Comparison of ENCODE assay signal across 27 mouse cellular contexts in the genomic region with DNA sequence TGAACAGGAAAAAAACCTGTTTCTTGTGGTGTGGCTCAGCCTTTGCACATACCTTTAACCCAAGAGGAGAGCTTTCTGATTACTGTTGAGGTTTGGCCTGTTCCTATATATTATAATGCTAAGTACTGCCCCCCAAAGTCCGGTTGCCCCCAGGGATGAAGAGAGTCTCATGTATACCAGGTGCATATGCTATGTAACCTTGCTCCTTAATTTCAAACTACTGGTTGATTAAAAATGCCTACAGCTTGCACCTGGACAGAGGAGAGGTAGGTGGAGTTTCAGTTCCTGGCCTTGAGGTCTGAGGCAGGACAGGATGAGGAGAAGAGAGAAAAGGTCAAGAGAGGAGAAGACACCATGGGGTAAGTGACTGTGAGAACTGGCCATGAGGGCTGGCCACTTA. TPM values are rescaled to one million over a fixed set of nuclear protein-coding genes. Genes with fewer than 3 reads are reported as not detected.
DNase-seq lines count a peak whose midpoint lies in the region; ATAC-seq and TF ChIP-seq lines count a peak whose summit lies in the region.
"Had no signal": no experiment of that assay in that cellular context is flagged by ENCODE, and none has a peak within 500 bp of the region (broad histone marks: within the 10 kb centered on the region; RNA-seq: fewer than 3 reads in every experiment).

A gene (plus strand): TSS at position 301 of the 400 bp plus-strand sequence.

- no peaks in the 10 kb centered on the region for H3K27me3 ChIP-seq in heart, embryonic 16.5 days (ENCODE audit: control insufficient read depth, insufficient read depth, low read length)
- H3K27me3 ChIP-seq in lung, postnatal 0 days (replicated peaks; ENCODE audit: insufficient read depth, low read length): no peaks in the 10 kb centered on the region
- H3K27me3 ChIP-seq: CH12.LX; forebrain, embryonic 13.5 days; forebrain, embryonic 15.5 days; Patski had no signal

- no peak within 1 kb of the TSS for H3K27ac ChIP-seq in heart, embryonic 16.5 days (ENCODE audit: low read length)
- no peak within 1 kb of the TSS for H3K27ac ChIP-seq in lung, postnatal 0 days (ENCODE audit: low read length)
- H3K27ac ChIP-seq: embryonic facial prominence, embryonic 10.5 days; embryonic facial prominence, embryonic 12.5 days; forebrain, embryonic 13.5 days; forebrain, embryonic 15.5 days had no signal

- no peak for DNase-seq in heart, adult 8-10 months (ENCODE audit: low spot score)
- DNase-seq in lung, postnatal 0 days (ENCODE audit: low spot score): no peak
- DNase-seq in lung, postnatal 14 days: no peak
- no peak for DNase-seq in thymus, postnatal 0 days (ENCODE audit: low spot score)
- no peak for DNase-seq in thymus, postnatal 14 days
- DNase-seq: adrenal gland, adult 8-10 months; adrenal gland, postnatal 14 days; adrenal gland, postnatal 36 days; B cell, adult 2 months; cerebellum, adult 11-12 months; cerebellum, adult 2 months; cerebellum, adult 9-10 months; cerebellum, postnatal 10 days; cerebellum, postnatal 25 days had no signal

- no peak for TF ChIP-seq CTCF in lung, postnatal 0 days (IDR thresholded peaks at IDR 0.05)

- H3K9ac ChIP-seq in heart, embryonic 16.5 days (ENCODE audit: low read length): no peak within 1 kb of the TSS
- H3K9ac ChIP-seq in lung, postnatal 0 days (replicated peaks; ENCODE audit: low read depth): 0 out of 2 replicates have a peak within 1 kb of the TSS, but pooled peaks have one; percentile 19
- H3K9ac ChIP-seq: embryonic facial prominence, embryonic 12.5 days; forebrain, embryonic 13.5 days; forebrain, embryonic 15.5 days had no signal

- TF ChIP-seq EP300 in lung, postnatal 0 days (IDR thresholded peaks at IDR 0.05): no peak

- H3K9me3 ChIP-seq in heart, embryonic 16.5 days (replicated peaks; ENCODE audit: control insufficient read depth, low read length): no peaks in the 10 kb centered on the region
- H3K9me3 ChIP-seq in lung, postnatal 0 days (ENCODE audit: low read length): no peaks in the 10 kb centered on the region
- H3K9me3 ChIP-seq: embryonic facial prominence, embryonic 10.5 days; embryonic facial prominence, embryonic 12.5 days; forebrain, embryonic 13.5 days; forebrain, embryonic 15.5 days; G1E had no signal

- ATAC-seq in heart, embryonic 16.5 days (replicated peaks; ENCODE audit: extremely low read depth, insufficient read depth, low FRiP score): no peak
- no peak for ATAC-seq in lung, postnatal 0 days
- ATAC-seq: activated CD4-positive, CD25-positive, alpha-beta regulatory T cell, adult 4 months; CD4-positive, CD25-positive, alpha-beta regulatory T cell, adult 4 months; forebrain, embryonic 13.5 days; forebrain, embryonic 15.5 days; Patski had no signal

- no peak within 1 kb of the TSS for H3K4me3 ChIP-seq in heart, embryonic 16.5 days (ENCODE audit: low read length)
- no peak within 1 kb of the TSS for H3K4me3 ChIP-seq in lung, postnatal 0 days (ENCODE audit: low read depth, low read length)
- H3K4me3 ChIP-seq: embryonic facial prominence, embryonic 10.5 days; embryonic facial prominence, embryonic 12.5 days; forebrain, embryonic 13.5 days; forebrain, embryonic 15.5 days had no signal

- 76% methylated on average over 1 of the region's 1 CpGs for WGBS in heart, embryonic 16.5 days
- 85% methylated on average over 1 of the region's 1 CpGs for WGBS in lung, postnatal 0 days

- peaks cover 7% of the 10 kb centered on the region for H3K4me1 ChIP-seq in heart, embryonic 16.5 days (ENCODE audit: control insufficient read depth, insufficient read depth, low read length)
- H3K4me1 ChIP-seq in lung, postnatal 0 days (ENCODE audit: insufficient read depth, low read depth, low read length): 0 out of 2 replicates have a peak, but pooled peaks cover 3% of the 10 kb centered on the region

- no peak within 1 kb of the TSS for H3K4me2 ChIP-seq in heart, embryonic 16.5 days (ENCODE audit: low read depth, low read length)
- no peak within 1 kb of the TSS for H3K4me2 ChIP-seq in lung, postnatal 0 days (replicated peaks; ENCODE audit: low read depth, low read length)
- H3K4me2 ChIP-seq: embryonic facial prominence, embryonic 12.5 days; forebrain, embryonic 13.5 days; forebrain, embryonic 15.5 days had no signal

- peaks cover 2% of the 10 kb centered on the region; the same call in 1 of the 2 replicates for H3K36me3 ChIP-seq in heart, embryonic 16.5 days (ENCODE audit: control insufficient read depth, insufficient read depth)
- no peaks in the 10 kb centered on the region for H3K36me3 ChIP-seq in lung, postnatal 0 days (ENCODE audit: insufficient read depth, low read length)
- H3K36me3 ChIP-seq: forebrain, embryonic 15.5 days had no signal

RNA-seq across cellular contexts. Expression of the gene that starts here (rescaled TPM):
- 9.5 and 22.3 TPM in 2 replicates for polyA plus RNA-seq in heart, embryonic 16.5 days (2015; fragmentation: Nextera tagmentation; extraction: Ambion mirVana)
- total RNA-seq in heart, adult 8-10 months (2022): not detected
- polyA plus RNA-seq in lung, postnatal 0 days (2015; fragmentation: Nextera tagmentation; extraction: Ambion mirVana): 0.04 TPM in 1 of 2 replicates, not detected in the other
- polyA plus RNA-seq in thymus, postnatal 0 days (2015; fragmentation: Nextera tagmentation; extraction: Ambion mirVana): 82.4 and 117 TPM in 2 replicates
- total RNA-seq: adrenal gland, adult 18-20 months; adrenal gland, adult 8-10 months; adrenal gland, postnatal 14 days; adrenal gland, postnatal 36 days; CH12.LX had no signal
- polyA plus RNA-seq: activated CD4-positive, CD25-positive, alpha-beta regulatory T cell, adult 4 months; CD4-positive, CD25-positive, alpha-beta regulatory T cell, adult 4 months; cerebellum, adult 2 months; embryonic facial prominence, embryonic 14.5 days; forebrain, embryonic 11.5 days; G1E had no signal

Comparison
In these comparisons a context has a peak if more than half of its experiments do, and no peak if none do; other contexts are left out.
1. RNA of the gene that starts here (polyA plus RNA-seq): 82.4 to 117 TPM in thymus, postnatal 0 days and 9.5 to 22.3 TPM in heart, embryonic 16.5 days; 0.04 TPM in lung, postnatal 0 days; every median in the first group is over 10 times any median in the second.